Comparison of ENCODE assay signal across 25 mouse cellular contexts in the genomic region with DNA sequence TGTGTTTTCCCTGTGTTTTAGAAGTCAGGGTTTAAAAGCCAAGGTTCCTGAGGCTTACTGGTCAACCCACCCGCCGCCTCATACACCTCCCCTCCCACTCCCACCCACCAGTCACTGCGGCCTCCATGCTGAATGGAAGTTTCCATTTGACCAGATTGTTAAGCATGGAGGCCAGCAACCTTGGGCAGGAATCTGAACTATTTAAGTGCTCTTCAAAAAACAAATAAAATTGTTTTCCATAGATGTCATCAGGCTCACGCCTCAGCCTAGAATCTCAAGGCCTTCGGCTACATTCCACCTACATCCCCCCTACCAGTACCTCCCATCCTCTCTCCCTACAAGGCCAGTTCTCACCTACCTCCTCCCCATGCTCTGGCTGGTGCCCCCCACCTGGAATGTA. TPM values are rescaled to one million over a fixed set of nuclear protein-coding genes. Genes with fewer than 3 reads are reported as not detected.
A peak's percentile ranks its signal among the peaks of the same experiment; 100 is the strongest.
DNase-seq lines count a peak whose midpoint lies in the region; ATAC-seq and TF ChIP-seq lines count a peak whose summit lies in the region.
"Had no signal": no experiment of that assay in that cellular context is flagged by ENCODE, and none has a peak within 500 bp of the region (broad histone marks: within the 10 kb centered on the region; RNA-seq: fewer than 3 reads in every experiment).

No protein-coding gene starts in this region.

- TF ChIP-seq POLR2A in lung, adult 2 months (IDR thresholded peaks at IDR 0.05; ENCODE audit: borderline replicate concordance, extremely low read depth, low read depth, low read length), result no peak

- no peak overlapping the region for H3K4me2 ChIP-seq in intestine, postnatal 0 days (replicated peaks; ENCODE audit: low read depth)
- no peak overlapping the region for H3K4me2 ChIP-seq in intestine, embryonic 15.5 days (replicated peaks)
- no peak overlapping the region for H3K4me2 ChIP-seq in lung, postnatal 0 days (replicated peaks; ENCODE audit: low read depth, low read length)
- H3K4me2 ChIP-seq: embryonic facial prominence, embryonic 12.5 days; midbrain, embryonic 13.5 days; neural tube, embryonic 13.5 days had no signal

- no peak for TF ChIP-seq CTCF in intestine, postnatal 0 days (IDR thresholded peaks at IDR 0.05; ENCODE audit: low read depth)
- TF ChIP-seq CTCF in lung, postnatal 0 days (IDR thresholded peaks at IDR 0.05), result no peak
- no peak for TF ChIP-seq CTCF in lung, adult 2 months (IDR thresholded peaks at IDR 0.05; ENCODE audit: insufficient read depth, low read length)

- no peaks in the 10 kb centered on the region for H3K9me3 ChIP-seq in intestine, postnatal 0 days (ENCODE audit: control insufficient read depth)
- H3K9me3 ChIP-seq in intestine, embryonic 15.5 days, result no peaks in the 10 kb centered on the region
- no peaks in the 10 kb centered on the region for H3K9me3 ChIP-seq in lung, postnatal 0 days (ENCODE audit: low read length)
- H3K9me3 ChIP-seq: embryonic facial prominence, embryonic 12.5 days; midbrain, embryonic 13.5 days; neural tube, embryonic 13.5 days had no signal

- H3K36me3 ChIP-seq in intestine, postnatal 0 days (ENCODE audit: control insufficient read depth, insufficient read depth), result peaks cover 7% of the 10 kb centered on the region; the same call in 1 of the 2 replicates
- H3K36me3 ChIP-seq in intestine, embryonic 15.5 days, result peaks cover 18% of the 10 kb centered on the region
- H3K36me3 ChIP-seq in lung, postnatal 0 days (ENCODE audit: insufficient read depth, low read length), result 0 out of 2 replicates have a peak, but pooled peaks cover 9% of the 10 kb centered on the region

- H3K4me3 ChIP-seq in intestine, postnatal 0 days (ENCODE audit: low read depth, low read length), result no peak overlapping the region
- no peak overlapping the region for H3K4me3 ChIP-seq in intestine, embryonic 15.5 days (replicated peaks)
- H3K4me3 ChIP-seq in lung, postnatal 0 days (ENCODE audit: low read depth, low read length), result no peak overlapping the region
- H3K4me3 ChIP-seq in lung, adult 2 months (replicated peaks; ENCODE audit: extremely low read depth, low read depth, low read length), result no peak overlapping the region
- H3K4me3 ChIP-seq: embryonic facial prominence, embryonic 12.5 days; erythroblast, embryonic 14.5 days; midbrain, embryonic 13.5 days; neural tube, embryonic 13.5 days had no signal

- TF ChIP-seq EP300 in lung, postnatal 0 days (IDR thresholded peaks at IDR 0.05), result peak; percentile 98

- no peak overlapping the region for H3K9ac ChIP-seq in intestine, postnatal 0 days (ENCODE audit: low read depth, low read length)
- H3K9ac ChIP-seq in intestine, embryonic 15.5 days, result no peak overlapping the region
- no peak overlapping the region for H3K9ac ChIP-seq in lung, postnatal 0 days (replicated peaks; ENCODE audit: low read depth)
- H3K9ac ChIP-seq: embryonic facial prominence, embryonic 12.5 days; liver, embryonic 14.5 days; midbrain, embryonic 13.5 days; neural tube, embryonic 13.5 days had no signal

- WGBS in intestine, postnatal 0 days, result 71% methylated on average over 5 of the region's 5 CpGs
- WGBS in intestine, embryonic 15.5 days, result 76% methylated on average over 5 of the region's 5 CpGs
- WGBS in lung, postnatal 0 days, result 62% methylated on average over 5 of the region's 5 CpGs
- 65% methylated on average over 5 of the region's 5 CpGs for WGBS in lung, adult 2 months

- H3K27me3 ChIP-seq in intestine, postnatal 0 days (replicated peaks; ENCODE audit: control insufficient read depth, insufficient read depth, low read length), result no peaks in the 10 kb centered on the region
- H3K27me3 ChIP-seq in intestine, embryonic 15.5 days (replicated peaks), result no peaks in the 10 kb centered on the region
- H3K27me3 ChIP-seq in lung, postnatal 0 days (replicated peaks; ENCODE audit: insufficient read depth, low read length), result no peaks in the 10 kb centered on the region
- H3K27me3 ChIP-seq: embryonic facial prominence, embryonic 12.5 days; midbrain, embryonic 13.5 days; neural tube, embryonic 13.5 days had no signal

- no peak for ATAC-seq in intestine, postnatal 0 days
- ATAC-seq in intestine, embryonic 15.5 days, result no peak
- ATAC-seq in lung, postnatal 0 days, result peak; percentile 45
- ATAC-seq: forebrain, embryonic 16.5 days; hindbrain, embryonic 16.5 days; midbrain, embryonic 13.5 days had no signal

- H3K4me1 ChIP-seq in intestine, postnatal 0 days (replicated peaks; ENCODE audit: control insufficient read depth, insufficient read depth, low read length), result peaks cover 7% of the 10 kb centered on the region; the same call in 1 of the 2 replicates
- H3K4me1 ChIP-seq in intestine, embryonic 15.5 days (replicated peaks), result peaks cover 5% of the 10 kb centered on the region; the same call in 1 of the 2 replicates
- H3K4me1 ChIP-seq in lung, postnatal 0 days (ENCODE audit: insufficient read depth, low read depth, low read length), result peaks cover 16% of the 10 kb centered on the region
- peaks cover 20% of the 10 kb centered on the region for H3K4me1 ChIP-seq in lung, adult 2 months (ENCODE audit: control insufficient read depth, insufficient read depth, low read length)
- H3K4me1 ChIP-seq: embryonic facial prominence, embryonic 12.5 days; midbrain, embryonic 13.5 days; neural tube, embryonic 13.5 days had no signal

- peak; percentile 91 for DNase-seq in lung, postnatal 0 days (ENCODE audit: low spot score)
- no peak for DNase-seq in lung, adult 2 months
- peak; percentile 40 for DNase-seq in R1 (ENCODE audit: low read depth, low spot score)
- no peak for DNase-seq in frontal cortex, adult 2 months (ENCODE audit: extremely low spot score in 1 of 2, low spot score in 1 of 2)
- DNase-seq in cerebellum, adult 9-11 months, result no peak
- DNase-seq: B cell, adult 2 months; cerebellum, adult 8-10 months; embryo, embryonic 11 days; gastrocnemius, postnatal 14 days; heart, postnatal 14 days; kidney, adult 9 months; kidney, postnatal 14 days; liver; retina, postnatal 1 day; right cerebral cortex, postnatal 14 days; thymus, postnatal 4 days had no signal

- H3K27ac ChIP-seq in intestine, postnatal 0 days (ENCODE audit: low read depth, low read length), result peak overlapping the region; percentile 35; the same call in 1 of the 2 replicates
- no peak overlapping the region for H3K27ac ChIP-seq in intestine, embryonic 15.5 days
- H3K27ac ChIP-seq in lung, postnatal 0 days (ENCODE audit: low read length), result peak overlapping the region; percentile 84
- H3K27ac ChIP-seq: embryonic facial prominence, embryonic 12.5 days; liver, embryonic 14.5 days; midbrain, embryonic 13.5 days; neural tube, embryonic 13.5 days had no signal

RNA-seq across cellular contexts. Expression of a gene that starts 44.5 kb away (rescaled TPM):
- polyA plus RNA-seq in intestine, postnatal 0 days (2015; fragmentation: Nextera tagmentation; extraction: Ambion mirVana), result 523 and 571 TPM in 2 replicates
- polyA plus RNA-seq in intestine, embryonic 15.5 days (2015; fragmentation: Nextera tagmentation; extraction: Ambion mirVana), result 259 and 286 TPM in 2 replicates
- 330 and 382 TPM in 2 replicates for polyA plus RNA-seq in lung, postnatal 0 days (2015; fragmentation: Nextera tagmentation; extraction: Ambion mirVana)
- 194 and 219 TPM in 2 replicates for polyA plus RNA-seq in lung, adult 2 months (2012; rRNA removed)
- polyA plus RNA-seq in frontal cortex, adult 2 months (2012; rRNA removed), result 80.3 and 80.9 TPM in 2 replicates

RNA-seq across cellular contexts. Expression of a gene that starts 56.6 kb away (rescaled TPM):
- 18.9 and 19.4 TPM in 2 replicates for polyA plus RNA-seq in intestine, postnatal 0 days (2015; fragmentation: Nextera tagmentation; extraction: Ambion mirVana)
- polyA plus RNA-seq in intestine, embryonic 15.5 days (2015; fragmentation: Nextera tagmentation; extraction: Ambion mirVana), result 14.3 and 15.1 TPM in 2 replicates
- polyA plus RNA-seq in lung, postnatal 0 days (2015; fragmentation: Nextera tagmentation; extraction: Ambion mirVana), result 68.4 and 79.3 TPM in 2 replicates
- polyA plus RNA-seq in lung, adult 2 months (2012; rRNA removed), result 233 and 359 TPM in 2 replicates
- 40.9 and 60.5 TPM in 2 replicates for polyA plus RNA-seq in frontal cortex, adult 2 months (2012; rRNA removed)

RNA-seq across cellular contexts. Expression of a gene that starts 57.2 kb away (rescaled TPM):
- polyA plus RNA-seq in intestine, postnatal 0 days (2015; fragmentation: Nextera tagmentation; extraction: Ambion mirVana), result 48.6 TPM in 2 replicates
- polyA plus RNA-seq in intestine, embryonic 15.5 days (2015; fragmentation: Nextera tagmentation; extraction: Ambion mirVana), result 97.0 and 100 TPM in 2 replicates
- polyA plus RNA-seq in lung, postnatal 0 days (2015; fragmentation: Nextera tagmentation; extraction: Ambion mirVana), result 47.9 and 50.6 TPM in 2 replicates
- polyA plus RNA-seq in lung, adult 2 months (2012; rRNA removed), result 86.3 and 93.3 TPM in 2 replicates
- polyA plus RNA-seq in frontal cortex, adult 2 months (2012; rRNA removed), result 123 and 134 TPM in 2 replicates

Comparison
In these comparisons a context has a peak if more than half of its experiments do, and no peak if none do; other contexts are left out.
1. DNase-seq: peak in lung, postnatal 0 days (single experiment) and R1 (single experiment); none in lung, adult 2 months (single experiment), frontal cortex, adult 2 months (0 of 2) and cerebellum, adult 9-11 months (single experiment).